Mouse (Mus musculus) activated CD4-positive, CD25-positive, alpha-beta regulatory T cell, adult 9 weeks (primary cell): ENCODE results near the gene Ero1l. TPM values are rescaled to one million over a fixed set of nuclear protein-coding genes. Genes with fewer than 3 reads are reported as not detected.

Source experiments
- polyA plus RNA-seq: library from polyadenylated mRNA; unstranded; fragments of 100-300 nt; shearing (Covaris generic); gene quantifications from one replicate; pipeline ENCODE4 v1.2.1, GENCODE M21; 2017

Gene Ero1l
- polyA plus RNA-seq = 18.4 TPM

GRCm38 (mm10) chr14:45318426-45319236 is at the start of gene Ero1l:
Gene Ero1l, minus strand, starts transcription at chr14:45318771.

GRCm38 (mm10) chr14:45350931-45351859 is 32.6 kb upstream of the Ero1l start, which contains the start of gene Styx:
Gene Styx, plus strand, starts transcription at chr14:45351093.

GRCm38 (mm10) chr14:45329589-45330181 is 11.1 kb upstream of the Ero1l start, which contains the start of gene Psmc6:
Gene Psmc6, plus strand, starts transcription at chr14:45329788.

Other genes with a start within 250 kb of the Ero1l start
- gene Gpr137c, start 99.1 kb downstream of the Ero1l start, polyA plus RNA-seq = 0.13 TPM
- gene Txndc16, start 98.4 kb downstream of the Ero1l start, polyA plus RNA-seq = 15.1 TPM
- 157 TPM for gene Psmc6, start 11.0 kb upstream of the Ero1l start, polyA plus RNA-seq
- gene Styx, start 32.3 kb upstream of the Ero1l start, polyA plus RNA-seq = 5.8 TPM
- 98.0 TPM for gene Gnpnat1, start 86.1 kb upstream of the Ero1l start, polyA plus RNA-seq
- not detected for gene Fermt2, start 211.3 kb upstream of the Ero1l start, polyA plus RNA-seq